Mouse (Mus musculus) kidney, postnatal 14 days (tissue): ENCODE measurements around the gene Ndufs2.

ENCODE experiments used
- DNase-seq: peaks from one replicate; pipeline ENCODE4 v3.0.0; 2022; ENCODE audit warnings: mixed read lengths

Ndufs2 gene

DNA sequence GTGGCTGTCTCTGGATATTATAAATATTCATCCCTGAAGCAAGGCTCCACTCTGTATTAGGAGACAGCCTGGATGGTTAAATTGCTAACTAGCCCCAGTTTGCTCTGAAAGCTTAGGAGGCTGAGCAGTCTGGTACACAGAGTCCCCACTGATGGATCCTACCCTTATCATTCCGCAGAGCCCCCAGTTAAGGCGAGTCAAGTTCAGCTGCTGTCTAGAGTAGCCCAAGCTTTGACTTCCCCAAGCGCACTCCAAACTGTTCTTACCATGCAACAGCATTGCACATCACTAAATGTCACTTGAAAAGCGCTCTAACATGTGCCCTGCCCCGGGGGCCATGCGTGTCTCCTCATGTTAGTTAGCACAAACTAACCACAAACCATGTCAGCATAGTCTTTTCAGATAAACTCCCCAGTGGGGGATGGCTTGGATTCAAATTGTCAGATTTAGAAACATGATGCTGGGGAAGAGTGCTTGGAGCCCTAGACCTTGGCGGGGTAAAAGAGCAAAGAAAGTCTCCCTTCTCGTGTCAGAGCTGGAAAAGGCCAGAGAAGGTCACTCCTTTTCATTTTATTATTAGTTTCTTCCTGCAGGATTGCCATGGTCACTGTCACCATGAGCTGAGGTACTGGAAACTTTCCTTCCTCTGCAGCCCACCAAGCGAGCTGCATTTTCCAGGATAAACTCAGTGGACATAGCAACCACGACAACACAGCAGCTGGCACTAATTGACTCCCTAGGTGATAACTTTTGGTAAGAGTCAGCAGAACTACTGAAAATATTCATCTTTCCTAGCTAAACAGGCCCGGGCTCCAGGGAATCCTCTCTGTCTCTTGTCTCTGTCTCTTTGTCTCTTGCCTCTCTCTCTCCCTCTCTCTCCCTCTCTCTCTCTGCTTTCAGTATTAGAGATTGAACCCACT, 57.0 kb downstream of the Ndufs2 start:
- DNase-seq: no peak

DNA sequence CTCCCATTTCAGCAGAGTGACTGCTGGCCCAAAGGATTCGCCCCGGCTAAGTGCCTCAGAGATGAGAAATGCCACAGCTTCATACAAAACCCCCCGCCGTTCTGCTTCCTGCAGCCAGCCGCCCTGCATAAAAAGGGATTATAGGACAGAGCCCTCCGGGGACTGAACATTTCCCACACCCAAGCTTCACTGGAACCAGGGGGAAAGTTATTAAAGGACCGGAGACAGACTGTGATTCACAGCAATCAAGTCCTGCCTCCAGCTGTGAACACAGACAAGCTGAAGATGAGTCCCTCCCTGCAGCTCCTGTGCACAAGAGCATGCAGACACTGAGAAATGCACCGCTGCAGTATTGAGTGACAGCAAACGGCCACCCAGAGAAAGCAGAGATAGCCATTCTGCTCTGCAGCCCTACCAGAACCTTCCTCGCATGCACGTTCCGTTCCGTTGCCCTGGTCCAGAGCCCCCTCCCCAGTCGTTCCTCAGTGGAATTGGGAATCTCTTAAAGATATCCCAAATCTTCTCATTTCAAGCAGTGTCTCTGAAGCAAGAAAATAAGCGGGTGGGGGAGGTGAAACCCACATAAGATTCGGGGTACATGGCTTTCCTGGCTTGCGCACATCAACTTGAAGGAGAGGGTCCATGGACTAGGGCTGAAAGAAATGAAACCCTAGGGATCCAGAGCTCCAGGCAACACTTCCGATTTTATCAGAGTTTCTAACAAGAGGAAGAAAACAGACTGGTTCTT, 57.9 kb downstream of the Ndufs2 start:
- no peak for DNase-seq

DNA sequence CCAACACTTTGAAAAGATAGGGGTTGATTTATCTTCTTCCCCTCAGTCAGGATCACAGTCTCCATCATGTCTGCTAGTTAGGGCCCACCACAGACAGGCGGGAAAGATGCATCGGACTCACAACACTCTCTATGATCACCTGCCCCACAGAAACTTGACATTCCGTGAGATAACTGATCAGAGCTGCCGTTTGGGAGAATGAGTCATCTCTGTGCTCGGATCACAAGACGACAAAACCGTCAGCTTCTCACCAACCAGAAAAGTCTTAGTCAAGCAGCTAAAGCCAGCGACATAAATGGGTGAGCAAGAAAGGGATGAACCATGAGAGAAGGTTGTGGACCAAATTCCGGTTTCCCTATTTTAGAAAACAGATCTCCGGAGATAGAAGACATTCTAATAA, 58.9 kb downstream of the Ndufs2 start:
- no peak for DNase-seq

DNA sequence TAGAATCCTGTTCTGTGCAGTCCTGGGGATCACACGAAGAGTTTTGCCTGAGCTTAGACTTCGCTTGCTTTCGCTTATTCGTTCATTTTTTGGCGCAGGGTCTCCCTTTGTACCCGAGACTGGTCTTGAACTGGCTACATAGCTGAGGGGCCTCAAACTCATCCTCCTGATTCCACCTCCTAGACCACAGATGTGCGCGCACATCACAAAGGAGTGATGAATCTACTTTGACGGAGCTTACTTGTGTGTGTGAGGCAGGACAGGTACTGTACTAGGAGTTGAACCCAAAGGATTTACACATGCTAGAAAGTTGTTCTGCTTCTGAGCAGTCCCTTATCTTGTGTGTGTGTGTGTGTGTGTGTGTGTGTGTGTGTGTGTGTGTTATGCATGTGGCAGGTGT, 60.4 kb downstream of the Ndufs2 start:
- no peak for DNase-seq

DNA sequence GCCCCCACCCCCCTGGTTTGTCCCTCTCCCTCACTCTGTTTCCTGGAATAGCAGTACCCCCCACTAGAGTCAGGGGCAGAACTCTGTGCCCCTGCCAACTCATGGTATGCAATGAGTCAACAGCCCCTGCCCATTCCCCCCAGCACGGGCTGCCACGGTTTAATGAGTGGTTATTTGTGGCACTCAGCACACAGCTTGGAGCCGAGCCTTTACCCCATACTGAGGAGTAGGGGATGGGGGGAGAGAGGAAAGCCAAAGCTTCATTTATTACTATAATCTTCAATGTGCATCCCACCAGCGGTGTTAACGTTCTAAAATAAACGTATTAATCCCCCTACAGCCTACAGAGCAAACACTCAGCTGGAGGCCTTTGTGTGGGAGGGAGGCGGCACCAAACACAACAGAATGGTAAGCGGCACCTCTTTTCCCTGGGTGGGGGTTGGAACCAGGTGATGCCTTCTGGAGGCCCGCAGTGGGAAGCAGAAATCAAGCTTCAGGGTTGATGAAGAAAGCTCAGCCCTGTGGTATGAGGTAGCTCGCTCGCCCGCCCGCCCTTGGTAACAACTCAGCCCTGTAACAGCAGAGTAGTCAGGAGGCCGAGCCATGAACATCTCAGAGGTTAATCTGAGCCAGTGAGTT, 61.6 kb downstream of the Ndufs2 start:
- no peak for DNase-seq

DNA sequence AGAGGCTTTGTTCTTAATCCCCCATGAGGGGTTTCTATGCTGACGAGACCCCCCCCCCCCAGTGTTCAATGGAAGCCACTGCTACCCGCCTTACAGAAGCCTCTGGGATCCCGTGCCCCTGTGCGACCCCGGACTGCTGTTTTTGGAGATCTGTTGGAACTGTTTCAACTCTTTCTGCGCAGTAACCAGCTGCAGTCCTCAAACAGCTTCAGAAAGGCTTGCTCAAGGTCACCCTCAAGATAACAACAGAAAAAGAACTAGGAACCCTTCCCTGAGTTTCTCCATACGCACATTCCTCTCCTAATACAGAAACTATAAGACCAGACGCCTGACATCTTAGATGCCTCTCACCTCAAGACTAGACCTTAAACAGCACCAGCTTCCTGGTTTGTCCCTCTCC, 62.1 kb downstream of the Ndufs2 start:
- peak; percentile 42 for DNase-seq

DNA sequence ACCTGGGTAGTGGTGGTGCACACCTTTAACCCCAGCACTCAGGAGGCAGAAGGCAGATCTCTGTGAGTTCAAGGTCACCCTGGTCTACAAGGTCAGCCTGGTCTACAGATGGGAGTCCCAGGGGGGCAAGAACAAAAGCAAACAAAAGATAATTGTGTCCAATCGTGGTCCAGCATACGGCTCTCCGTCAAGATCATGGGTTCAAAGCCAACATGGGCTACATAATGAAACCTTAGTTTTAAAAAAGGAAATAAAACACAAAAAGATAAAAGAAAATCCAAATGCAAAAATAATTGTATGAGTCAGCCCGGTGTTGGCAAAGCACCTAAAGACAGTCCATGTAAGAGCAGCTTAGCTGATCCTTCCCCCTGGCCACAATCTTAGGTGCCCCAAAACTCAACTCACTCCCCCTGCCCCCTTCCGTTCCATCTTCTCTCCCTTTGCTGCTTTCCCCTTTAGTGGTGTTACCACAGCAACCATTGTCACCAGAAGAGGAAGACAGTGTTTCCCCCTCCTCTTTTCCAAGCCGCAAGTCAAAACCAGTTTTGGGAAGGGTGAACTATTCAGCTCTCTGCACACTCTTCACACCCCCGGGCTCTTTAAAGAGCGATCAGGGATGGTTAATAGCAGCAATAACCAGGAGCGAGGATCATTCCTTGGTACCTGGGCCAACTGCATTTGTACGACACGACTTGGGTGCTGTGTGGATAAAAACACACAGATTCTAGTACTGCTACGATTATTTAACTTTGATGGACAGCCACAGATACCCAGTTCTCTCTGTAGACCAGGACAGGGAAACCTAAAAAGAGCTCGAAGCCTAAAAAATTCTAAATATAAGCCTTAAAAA, 63.1 kb downstream of the Ndufs2 start:
- DNase-seq: no peak

DNA sequence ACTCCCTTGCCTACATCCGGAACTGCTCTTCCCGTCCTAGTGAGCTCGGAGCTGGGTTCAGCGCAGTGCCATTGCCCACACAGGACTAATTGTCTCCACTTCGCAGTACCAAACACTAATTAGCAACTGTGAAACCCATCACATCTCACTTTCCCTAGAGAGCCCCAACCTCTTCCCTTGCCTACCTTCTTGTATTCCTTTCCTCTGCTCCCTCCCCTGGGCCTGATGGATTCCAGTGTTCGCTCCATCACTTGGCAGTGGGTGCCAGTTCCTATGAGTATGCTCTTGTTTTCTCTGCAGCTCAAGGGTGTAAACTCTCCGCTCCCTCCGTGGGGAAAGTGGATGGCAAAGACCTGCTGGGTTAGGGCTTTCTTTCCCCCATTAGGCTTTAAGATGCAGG, 65.5 kb downstream of the Ndufs2 start:
- DNase-seq: no peak
